Mouse (Mus musculus) kidney, adult 2 months (tissue): Measurements from ENCODE around the gene Wasf3. TPM values are rescaled to one million over a fixed set of nuclear protein-coding genes. Genes with fewer than 3 reads are reported as not detected.

Experiments used
- DNase-seq: peaks from one replicate; pipeline ENCODE4 v3.0.0; 2021
- H3K27ac ChIP-seq: fragments of 200-500 bp; 2 replicates; pipeline ENCODE4 v1.5.1; 2012; ENCODE audit warnings: low read depth, low read length, control low read depth, inconsistent platforms; ENCODE audit not compliant: insufficient read depth
- H3K27me3 ChIP-seq: fragments of 200-500 bp; replicated peaks from 2 replicates; pipeline ENCODE4 v1.6.1; 2012; ENCODE audit warnings: mild to moderate bottlenecking, moderate library complexity, low read length, inconsistent platforms; ENCODE audit not compliant: control insufficient read depth, insufficient read depth
- H3K36me3 ChIP-seq: fragments of 200-500 bp; 2 replicates; pipeline ENCODE4 v1.6.1; 2012; ENCODE audit warnings: mild to moderate bottlenecking, moderate library complexity, low read length, inconsistent platforms; ENCODE audit not compliant: control insufficient read depth, insufficient read depth
- H3K4me1 ChIP-seq: fragments of 200-500 bp; 2 replicates; pipeline ENCODE4 v1.6.1; 2011; ENCODE audit warnings: low read length; ENCODE audit not compliant: control insufficient read depth, insufficient read depth
- H3K4me3 ChIP-seq: fragments of 200-500 bp; 2 replicates; pipeline ENCODE4 v1.5.1; 2011; ENCODE audit warnings: mild to moderate bottlenecking, low read depth, low read length, control low read depth; ENCODE audit not compliant: insufficient read depth
- CTCF ChIP-seq: fragments of 200-500 bp; conservative IDR thresholded peaks from 2 replicates; pipeline ENCODE4 v1.5.1; 2011; ENCODE audit warnings: low read depth, mild to moderate bottlenecking, control low read depth, low read length, moderate library complexity, mixed read lengths; ENCODE audit not compliant: insufficient read depth, insufficient read length
- POLR2A ChIP-seq: fragments of 200-500 bp; IDR thresholded peaks from one replicate; pipeline ENCODE4 v1.6.1; 2011; ENCODE audit warnings: low read depth, low read length, control low read depth
- WGBS: fragments of 180-500 bp; shearing (Covaris S2); methylation state at CpG from one replicate; pipeline ENCODE4 v1.1.7; 2018; 5-methylcytosine and 5-hydroxymethylcytosine counted together
- polyA plus RNA-seq: library from polyadenylated mRNA; depleted of rRNA; stranded (reverse); fragments of >200 nt; gene quantifications from 2 replicates; pipeline ENCODE4 v1.2.3, GENCODE M21; 2012

Gene Wasf3
- polyA plus RNA-seq, 1 experiment: 5.9 TPM

GRCm38 (mm10) chr5:146446633-146447032 is 61.8 kb downstream of the Wasf3 start:
- TF ChIP-seq POLR2A (no peak), CTCF (no peak)
- Histone ChIP-seq H3K4me1 (no peaks in the 10 kb centered on the region), H3K4me3 (no peak overlapping the region), H3K27ac (no peak overlapping the region), H3K36me3 (no peaks in the 10 kb centered on the region), H3K27me3 (no peaks in the 10 kb centered on the region)
- DNase-seq: peak; percentile 42
- 43% methylated on average over 2 of the region's 2 CpGs for WGBS

- Histone ChIP-seq H3K27ac (no peak overlapping the region; the same call in 1 of the 2 replicates), H3K4me1 (no peaks in the 10 kb centered on the region), H3K36me3 (no peaks in the 10 kb centered on the region), H3K4me3 (no peak overlapping the region), H3K27me3 (no peaks in the 10 kb centered on the region)
- DNase-seq: peak; percentile 33
- TF ChIP-seq CTCF: no peak
- TF ChIP-seq POLR2A: no peak
- WGBS: 33% methylated on average over 11 of the region's 11 CpGs
Observed at GRCm38 (mm10) chr5:146451592-146452254, 66.9 kb downstream of the Wasf3 start.

GRCm38 (mm10) chr5:146453556-146453955 is 68.8 kb downstream of the Wasf3 start:
- Histone ChIP-seq H3K4me3 (no peak overlapping the region), H3K27ac (no peak overlapping the region), H3K27me3 (no peaks in the 10 kb centered on the region), H3K4me1 (no peaks in the 10 kb centered on the region), H3K36me3 (no peaks in the 10 kb centered on the region)
- no peak for TF ChIP-seq POLR2A
- no peak for TF ChIP-seq CTCF
- 88% methylated on average over 6 of the region's 6 CpGs for WGBS
- no peak for DNase-seq

- peak; percentile 75 for DNase-seq
- H3K27ac ChIP-seq: peak overlapping the region; percentile 63
- H3K36me3 ChIP-seq: no peaks in the 10 kb centered on the region
- no peak overlapping the region for H3K4me3 ChIP-seq
- no peak for TF ChIP-seq POLR2A
- no peak for TF ChIP-seq CTCF
- no peaks in the 10 kb centered on the region for H3K27me3 ChIP-seq
- no peaks in the 10 kb centered on the region for H3K4me1 ChIP-seq
- WGBS: 33% methylated on average over 8 of the region's 8 CpGs
Observed at GRCm38 (mm10) chr5:146461612-146462011, 76.8 kb downstream of the Wasf3 start.

- DNase-seq: no peak
- 85% methylated on average over 19 of the region's 19 CpGs for WGBS
- Histone ChIP-seq H3K27me3 (no peaks in the 10 kb centered on the region), H3K36me3 (no peaks in the 10 kb centered on the region), H3K27ac (no peak overlapping the region), H3K4me1 (no peaks in the 10 kb centered on the region), H3K4me3 (no peak overlapping the region)
- TF ChIP-seq CTCF (no peak), POLR2A (no peak)
Observed at GRCm38 (mm10) chr5:146466663-146467062, 81.9 kb downstream of the Wasf3 start.

- Histone ChIP-seq H3K27ac (no peak overlapping the region), H3K36me3 (no peaks in the 10 kb centered on the region), H3K4me1 (no peaks in the 10 kb centered on the region), H3K27me3 (no peaks in the 10 kb centered on the region), H3K4me3 (no peak overlapping the region)
- DNase-seq: no peak
- TF ChIP-seq CTCF: no peak
- TF ChIP-seq POLR2A: no peak
- WGBS: 81% methylated on average over 9 of the region's 9 CpGs
Observed at GRCm38 (mm10) chr5:146468311-146468710, 83.5 kb downstream of the Wasf3 start.

GRCm38 (mm10) chr5:146470821-146471220 is 86.0 kb downstream of the Wasf3 start:
- no peak for DNase-seq
- TF ChIP-seq CTCF: no peak
- peak overlapping the region; percentile 12; the same call in 1 of the 2 replicates for H3K27ac ChIP-seq
- H3K36me3 ChIP-seq: no peaks in the 10 kb centered on the region
- no peaks in the 10 kb centered on the region for H3K27me3 ChIP-seq
- H3K4me1 ChIP-seq: no peaks in the 10 kb centered on the region
- 74% methylated on average over 9 of the region's 9 CpGs for WGBS
- H3K4me3 ChIP-seq: no peak overlapping the region
